Mouse (Mus musculus): ENCODE measurements around the gene Klf8. TPM values are rescaled to one million over a fixed set of nuclear protein-coding genes. Genes with fewer than 3 reads are reported as not detected.
"Not testable (repeated sequence)": the region's sequence is repeated elsewhere in the genome, so short reads cannot be mapped to it uniquely, and the experiment has no call there.

Gene Klf8
- 0.09 and 0.16 TPM in 2 replicates for polyA plus RNA-seq (2015; fragmentation: Nextera tagmentation; extraction: Ambion mirVana)

DNA sequence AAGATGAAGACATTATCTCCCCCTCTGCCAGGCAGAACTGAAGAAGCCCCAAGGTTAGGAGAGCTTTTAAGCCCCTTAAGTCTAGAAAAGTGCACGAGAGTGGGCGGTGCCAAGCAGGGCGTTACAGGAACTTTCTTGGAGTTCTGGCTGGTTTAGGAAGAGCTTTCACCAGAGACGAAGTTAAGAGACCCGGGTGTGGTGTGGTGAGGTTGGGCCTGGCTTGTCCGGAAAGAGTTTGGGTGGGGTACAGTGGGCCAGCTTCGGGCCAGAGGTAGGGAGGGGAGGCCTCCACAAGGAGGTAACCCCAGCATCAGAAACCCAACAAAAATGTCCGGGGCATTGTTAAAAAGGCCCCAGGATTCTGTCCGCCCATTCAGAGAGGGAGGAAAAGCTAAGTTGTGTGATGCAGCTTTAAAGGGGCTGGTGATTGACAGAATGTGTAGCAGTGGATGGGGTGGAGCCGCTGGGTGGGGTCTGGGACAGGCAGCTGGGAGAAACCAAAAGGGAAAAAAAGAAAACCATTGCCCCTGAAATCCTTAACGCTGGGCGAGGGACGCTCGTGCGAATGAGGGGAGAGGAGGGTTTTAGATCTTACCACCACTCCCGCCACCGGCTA is at the start of gene Klf8:
Gene Klf8 (plus strand): TSS at position 163 of the 616 bp plus-strand sequence.
- H3K9me3 ChIP-seq (replicated peaks; ENCODE audit: control insufficient read depth, low read length): no peaks in the 10 kb centered on the region
- WGBS (ENCODE audit: insufficient replicate concordance): 18% methylated on average over 17 of the region's 17 CpGs
- H3K4me1 ChIP-seq (ENCODE audit: control insufficient read depth, low read depth, low read length): peaks cover 5% of the 10 kb centered on the region; the same call in 1 of the 2 replicates
- H3K27ac ChIP-seq (ENCODE audit: low read length): no peak within 1 kb of the TSS
- no peaks in the 10 kb centered on the region for H3K36me3 ChIP-seq (ENCODE audit: control insufficient read depth, insufficient read depth)
- no peaks in the 10 kb centered on the region for H3K27me3 ChIP-seq (ENCODE audit: control insufficient read depth, insufficient read depth, low read depth, low read length)
- peak within 1 kb of the TSS; percentile 48 for H3K9ac ChIP-seq (ENCODE audit: low read depth, low read length)
- peak within 1 kb of the TSS; percentile 79 for H3K4me2 ChIP-seq (ENCODE audit: low read depth, low read length)
- peak within 1 kb of the TSS; percentile 64 for H3K4me3 ChIP-seq (ENCODE audit: low read depth, low read length)
- peak; percentile 43 for ATAC-seq (ENCODE audit: low read depth)

GRCm38 (mm10) chrX:153199185-153199584 is 38.1 kb upstream of the Klf8 start:
- not testable (repeated sequence) for H3K4me3 ChIP-seq (ENCODE audit: low read depth, low read length); H3K27me3 ChIP-seq (ENCODE audit: control insufficient read depth, insufficient read depth, low read depth, low read length); H3K4me1 ChIP-seq (ENCODE audit: control insufficient read depth, low read depth, low read length); H3K9me3 ChIP-seq (replicated peaks; ENCODE audit: control insufficient read depth, low read length); H3K9ac ChIP-seq (ENCODE audit: low read depth, low read length); H3K27ac ChIP-seq (ENCODE audit: low read length); H3K4me2 ChIP-seq (ENCODE audit: low read depth, low read length); ATAC-seq (ENCODE audit: low read depth); H3K36me3 ChIP-seq (ENCODE audit: control insufficient read depth, insufficient read depth)
- 63% methylated on average over 2 of the region's 2 CpGs for WGBS (ENCODE audit: insufficient replicate concordance)

GRCm38 (mm10) chrX:153211101-153211500 is 26.2 kb upstream of the Klf8 start:
- ATAC-seq (ENCODE audit: low read depth): no peak
- 43% methylated on average over 1 of the region's 1 CpGs for WGBS (ENCODE audit: insufficient replicate concordance)
- H3K9ac ChIP-seq (ENCODE audit: low read depth, low read length): no peak overlapping the region
- no peaks in the 10 kb centered on the region for H3K27me3 ChIP-seq (ENCODE audit: control insufficient read depth, insufficient read depth, low read depth, low read length)
- H3K4me3 ChIP-seq (ENCODE audit: low read depth, low read length): no peak overlapping the region
- no peaks in the 10 kb centered on the region for H3K4me1 ChIP-seq (ENCODE audit: control insufficient read depth, low read depth, low read length)
- no peaks in the 10 kb centered on the region for H3K36me3 ChIP-seq (ENCODE audit: control insufficient read depth, insufficient read depth)
- no peaks in the 10 kb centered on the region for H3K9me3 ChIP-seq (replicated peaks; ENCODE audit: control insufficient read depth, low read length)
- H3K27ac ChIP-seq (ENCODE audit: low read length): no peak overlapping the region
- no peak overlapping the region for H3K4me2 ChIP-seq (ENCODE audit: low read depth, low read length)

DNA sequence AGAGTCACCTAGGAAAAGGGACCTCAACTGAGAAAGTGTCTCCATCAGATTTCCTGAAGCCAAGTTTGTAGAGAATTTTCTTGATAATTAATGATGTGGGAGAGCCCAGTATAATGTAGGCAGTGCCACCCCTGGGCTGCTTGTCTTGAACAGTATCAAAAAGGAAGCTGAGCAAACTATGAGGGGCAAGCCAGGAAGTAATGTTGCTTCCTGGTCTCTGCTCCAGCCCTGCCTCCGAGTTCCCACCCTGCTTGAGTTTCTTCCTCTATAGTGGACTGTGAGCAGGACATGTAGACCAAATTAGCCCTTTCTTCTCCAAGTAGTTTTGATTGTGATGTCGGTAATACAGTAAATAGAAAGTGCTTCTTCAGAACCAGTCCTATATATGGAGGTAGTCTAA is 6.0 kb upstream of the Klf8 start:
- Histone ChIP-seq H3K4me2 (ENCODE audit: low read depth, low read length) (no peak overlapping the region), H3K27ac (ENCODE audit: low read length) (no peak overlapping the region), H3K9ac (ENCODE audit: low read depth, low read length) (no peak overlapping the region), H3K4me1 (ENCODE audit: control insufficient read depth, low read depth, low read length) (no peaks in the 10 kb centered on the region), H3K36me3 (ENCODE audit: control insufficient read depth, insufficient read depth) (no peaks in the 10 kb centered on the region), H3K4me3 (ENCODE audit: low read depth, low read length) (no peak overlapping the region), H3K9me3 (replicated peaks; ENCODE audit: control insufficient read depth, low read length) (no peaks in the 10 kb centered on the region), H3K27me3 (ENCODE audit: control insufficient read depth, insufficient read depth, low read depth, low read length) (no peaks in the 10 kb centered on the region)
- ATAC-seq (ENCODE audit: low read depth): no peak
- 27% methylated on average over 2 of the region's 2 CpGs for WGBS (ENCODE audit: insufficient replicate concordance)

DNA sequence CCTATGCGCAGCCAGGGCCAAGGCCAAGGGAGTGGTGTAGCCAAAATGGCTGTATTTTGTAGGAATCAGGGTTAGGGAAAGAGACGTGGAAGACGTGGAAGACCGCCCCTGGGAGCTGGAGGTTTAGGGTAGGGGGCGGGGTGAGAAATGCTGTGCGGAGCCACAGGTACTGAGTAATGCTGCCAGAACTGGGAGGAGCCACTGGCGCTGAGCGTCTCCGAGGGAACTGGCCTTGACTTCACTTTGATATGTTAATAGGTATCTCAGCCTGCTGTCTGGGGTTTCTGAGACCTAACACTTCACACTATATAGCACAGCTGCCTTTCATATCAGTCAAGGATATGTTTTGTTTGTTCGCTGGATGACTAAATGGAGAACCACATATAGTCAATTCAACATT is 4.0 kb upstream of the Klf8 start:
- H3K27me3 ChIP-seq (ENCODE audit: control insufficient read depth, insufficient read depth, low read depth, low read length): no peaks in the 10 kb centered on the region
- no peak for ATAC-seq (ENCODE audit: low read depth)
- H3K4me3 ChIP-seq (ENCODE audit: low read depth, low read length): no peak overlapping the region
- no peaks in the 10 kb centered on the region for H3K9me3 ChIP-seq (replicated peaks; ENCODE audit: control insufficient read depth, low read length)
- WGBS (ENCODE audit: insufficient replicate concordance): 38% methylated on average over 10 of the region's 10 CpGs
- no peak overlapping the region for H3K27ac ChIP-seq (ENCODE audit: low read length)
- no peak overlapping the region for H3K9ac ChIP-seq (ENCODE audit: low read depth, low read length)
- H3K4me2 ChIP-seq (ENCODE audit: low read depth, low read length): no peak overlapping the region
- peaks cover 3% of the 10 kb centered on the region; the same call in 1 of the 2 replicates for H3K4me1 ChIP-seq (ENCODE audit: control insufficient read depth, low read depth, low read length)
- H3K36me3 ChIP-seq (ENCODE audit: control insufficient read depth, insufficient read depth): no peaks in the 10 kb centered on the region

DNA sequence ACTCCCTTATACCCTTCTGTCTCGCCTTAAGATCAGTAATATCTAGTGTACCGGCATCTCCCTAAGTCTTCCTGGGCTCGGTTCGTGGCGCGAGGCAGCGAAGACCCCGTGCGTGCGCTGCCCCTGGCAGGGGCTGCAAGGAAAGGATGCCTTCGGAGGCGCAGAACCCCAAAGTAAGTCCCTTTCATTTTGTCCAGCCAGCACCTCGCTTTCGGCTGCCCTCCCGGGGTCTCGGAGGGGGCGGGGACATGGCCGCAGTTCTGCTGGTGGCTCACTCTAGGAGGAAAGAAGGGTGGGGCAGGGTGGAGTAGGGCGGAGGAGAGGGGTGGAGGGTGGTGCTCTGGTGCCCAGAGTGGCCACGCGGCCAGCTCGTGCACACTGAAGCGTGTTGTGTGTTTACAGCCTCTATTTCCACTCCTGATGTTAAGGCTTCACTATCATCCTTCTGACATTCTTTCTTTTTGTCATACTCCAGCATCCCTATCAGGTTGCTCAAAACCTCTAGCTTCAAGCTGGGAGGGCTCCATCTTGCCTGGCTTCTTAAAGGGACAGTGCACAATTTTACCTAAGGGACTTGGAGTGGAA is 746 bp downstream of the Klf8 start:
- Histone ChIP-seq H3K27ac (ENCODE audit: low read length) (no peak overlapping the region), H3K4me2 (ENCODE audit: low read depth, low read length) (peak overlapping the region; percentile 79), H3K4me1 (ENCODE audit: control insufficient read depth, low read depth, low read length) (peaks cover 5% of the 10 kb centered on the region; the same call in 1 of the 2 replicates), H3K36me3 (ENCODE audit: control insufficient read depth, insufficient read depth) (no peaks in the 10 kb centered on the region), H3K4me3 (ENCODE audit: low read depth, low read length) (peak overlapping the region; percentile 64), H3K27me3 (ENCODE audit: control insufficient read depth, insufficient read depth, low read depth, low read length) (no peaks in the 10 kb centered on the region), H3K9ac (ENCODE audit: low read depth, low read length) (peak overlapping the region; percentile 48), H3K9me3 (replicated peaks; ENCODE audit: control insufficient read depth, low read length) (no peaks in the 10 kb centered on the region)
- ATAC-seq (ENCODE audit: low read depth): peak; percentile 84
- WGBS (ENCODE audit: insufficient replicate concordance): 25% methylated on average over 23 of the region's 23 CpGs

DNA sequence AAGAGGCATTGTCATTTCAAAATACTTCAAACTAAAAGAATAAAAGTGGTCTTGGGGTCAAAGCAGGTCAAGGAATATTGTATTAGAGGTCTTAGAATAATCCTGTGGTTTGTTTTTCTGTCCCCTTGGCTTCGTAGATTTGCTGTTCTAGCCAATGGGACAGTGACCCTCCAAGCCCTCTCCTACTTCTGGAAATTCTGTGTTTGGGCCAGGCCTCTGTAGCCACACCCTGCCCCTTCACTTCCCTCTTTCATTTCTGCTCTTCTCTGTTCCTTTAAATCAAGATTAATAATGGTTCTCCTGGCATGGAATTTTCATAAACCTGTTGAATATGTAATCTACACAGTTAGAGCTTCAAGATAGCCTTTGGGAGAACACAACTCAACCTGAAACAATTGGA is 17.0 kb downstream of the Klf8 start:
- Histone ChIP-seq H3K4me1 (ENCODE audit: control insufficient read depth, low read depth, low read length) (no peaks in the 10 kb centered on the region), H3K9me3 (replicated peaks; ENCODE audit: control insufficient read depth, low read length) (no peaks in the 10 kb centered on the region), H3K27me3 (ENCODE audit: control insufficient read depth, insufficient read depth, low read depth, low read length) (no peaks in the 10 kb centered on the region), H3K9ac (ENCODE audit: low read depth, low read length) (no peak overlapping the region), H3K27ac (ENCODE audit: low read length) (no peak overlapping the region), H3K36me3 (ENCODE audit: control insufficient read depth, insufficient read depth) (no peaks in the 10 kb centered on the region), H3K4me2 (ENCODE audit: low read depth, low read length) (no peak overlapping the region), H3K4me3 (ENCODE audit: low read depth, low read length) (no peak overlapping the region)
- WGBS (ENCODE audit: insufficient replicate concordance): 79% methylated on average over 1 of the region's 1 CpGs
- no peak for ATAC-seq (ENCODE audit: low read depth)

GRCm38 (mm10) chrX:153255504-153255903 is 18.2 kb downstream of the Klf8 start:
- Histone ChIP-seq H3K9ac (ENCODE audit: low read depth, low read length) (no peak overlapping the region), H3K9me3 (replicated peaks; ENCODE audit: control insufficient read depth, low read length) (no peaks in the 10 kb centered on the region), H3K27ac (ENCODE audit: low read length) (no peak overlapping the region), H3K4me2 (ENCODE audit: low read depth, low read length) (no peak overlapping the region), H3K27me3 (ENCODE audit: control insufficient read depth, insufficient read depth, low read depth, low read length) (no peaks in the 10 kb centered on the region), H3K4me1 (ENCODE audit: control insufficient read depth, low read depth, low read length) (no peaks in the 10 kb centered on the region), H3K4me3 (ENCODE audit: low read depth, low read length) (no peak overlapping the region), H3K36me3 (ENCODE audit: control insufficient read depth, insufficient read depth) (no peaks in the 10 kb centered on the region)
- 64% methylated on average over 2 of the region's 2 CpGs for WGBS (ENCODE audit: insufficient replicate concordance)
- ATAC-seq (ENCODE audit: low read depth): no peak

- 58% methylated on average over 2 of the region's 2 CpGs for WGBS (ENCODE audit: insufficient replicate concordance)
These were observed 44.9 kb downstream of the Klf8 start for GRCm38 (mm10) chrX:153282185-153282584.

More at GRCm38 (mm10) chrX:153282185-153282584, 44.9 kb downstream of the Klf8 start:
- no peak overlapping the region for H3K4me3 ChIP-seq (ENCODE audit: low read depth, low read length)
- no peak overlapping the region for H3K4me2 ChIP-seq (ENCODE audit: low read depth, low read length)
- no peaks in the 10 kb centered on the region for H3K36me3 ChIP-seq (ENCODE audit: control insufficient read depth, insufficient read depth)
- no peak overlapping the region for H3K27ac ChIP-seq (ENCODE audit: low read length)
- H3K9ac ChIP-seq (ENCODE audit: low read depth, low read length): no peak overlapping the region
- H3K9me3 ChIP-seq (replicated peaks; ENCODE audit: control insufficient read depth, low read length): no peaks in the 10 kb centered on the region
- H3K27me3 ChIP-seq (ENCODE audit: control insufficient read depth, insufficient read depth, low read depth, low read length): no peaks in the 10 kb centered on the region
- ATAC-seq (ENCODE audit: low read depth): no peak
- H3K4me1 ChIP-seq (ENCODE audit: control insufficient read depth, low read depth, low read length): no peaks in the 10 kb centered on the region

Data from liver, embryonic 16.5 days (tissue).